Mouse (Mus musculus) mesoderm, embryonic 11.5 days (tissue): ENCODE results near the gene Nr0b1.

ENCODE experiments used
- DNase-seq: peaks from one replicate; pipeline ENCODE4 v3.0.0-alpha.2; 2012; ENCODE audit warnings: low read depth, low spot score

Nr0b1 gene

DNA sequence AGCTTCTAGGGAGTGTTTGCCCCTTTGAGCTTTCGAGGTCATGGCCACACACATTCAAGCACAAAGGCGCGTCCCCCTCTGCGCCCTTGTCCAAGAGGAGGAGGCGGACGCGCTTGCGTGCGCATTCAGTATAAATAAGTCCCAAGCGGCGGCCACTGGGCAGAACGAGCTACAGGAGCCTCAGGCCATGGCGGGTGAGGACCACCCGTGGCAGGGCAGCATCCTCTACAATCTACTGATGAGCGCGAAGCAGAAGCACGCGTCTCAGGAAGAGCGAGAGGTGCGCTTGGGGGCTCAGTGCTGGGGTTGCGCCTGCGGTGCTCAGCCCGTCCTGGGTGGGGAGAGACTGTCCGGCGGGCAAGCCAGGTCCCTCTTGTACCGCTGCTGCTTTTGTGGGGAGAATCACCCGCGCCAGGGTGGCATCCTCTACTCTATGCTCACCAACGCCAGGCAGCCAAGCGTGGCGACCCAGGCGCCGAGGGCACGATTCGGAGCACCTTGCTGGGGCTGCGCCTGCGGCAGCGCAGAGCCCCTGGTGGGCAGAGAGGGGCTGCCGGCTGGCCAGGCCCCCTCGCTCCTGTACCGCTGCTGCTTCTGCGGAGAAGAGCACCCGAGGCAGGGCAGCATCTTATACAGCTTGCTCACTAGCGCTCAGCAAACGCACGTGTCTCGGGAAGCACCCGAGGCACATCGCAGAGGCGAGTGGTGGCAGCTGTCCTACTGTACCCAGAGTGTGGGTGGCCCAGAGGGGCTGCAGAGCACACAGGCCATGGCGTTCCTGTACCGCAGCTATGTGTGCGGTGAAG is at the start of gene Nr0b1:
Gene Nr0b1 (plus strand): TSS at position 151 of the 806 bp plus-strand sequence.
- peak; percentile 8 for DNase-seq

DNA sequence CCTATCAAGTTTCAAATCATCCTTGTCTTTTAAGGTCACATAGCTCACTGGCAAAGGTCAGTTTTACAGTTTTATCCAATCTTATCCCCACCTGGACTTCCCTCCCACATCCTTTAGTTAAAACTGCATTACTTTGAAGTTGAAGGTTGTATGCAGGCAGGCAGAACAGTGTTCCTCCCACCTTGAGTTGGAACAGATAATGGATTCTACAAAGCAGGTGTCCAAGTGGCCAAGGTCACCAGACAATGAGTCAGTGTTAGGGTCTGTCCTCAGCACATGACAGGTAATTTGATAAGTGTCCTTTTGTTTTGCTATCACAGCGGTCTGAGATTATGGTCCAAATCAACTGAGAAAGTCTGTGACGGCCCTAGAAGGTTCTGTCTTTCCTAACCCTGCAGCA is 4.3 kb upstream of the Nr0b1 start:
- DNase-seq, result no peak

GRCm38 (mm10) chrX:86192420-86192994 is 943 bp downstream of the Nr0b1 start:
- peak; percentile 25 for DNase-seq

DNA sequence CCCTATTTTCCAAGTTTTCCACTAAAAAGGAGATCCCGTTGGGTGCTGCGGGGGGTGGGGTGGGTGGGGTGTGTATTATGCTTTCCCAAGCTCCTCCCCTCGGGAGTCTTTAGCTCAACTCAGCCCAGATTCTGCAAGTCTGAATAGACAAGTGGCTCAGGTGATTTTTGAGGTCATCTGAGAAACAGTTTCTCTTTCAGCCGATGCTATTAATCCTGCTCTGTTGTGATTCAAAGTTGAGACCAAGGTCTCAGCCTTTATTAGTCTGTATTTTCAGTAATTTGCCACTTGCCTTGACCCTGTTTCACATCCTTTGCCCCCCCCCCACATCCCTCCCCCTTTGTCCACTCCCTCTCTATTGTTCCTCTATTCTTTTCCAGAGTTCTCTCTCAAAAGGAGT is 1.8 kb downstream of the Nr0b1 start:
- no peak for DNase-seq

GRCm38 (mm10) chrX:86237246-86237645 is 45.7 kb downstream of the Nr0b1 start:
- no peak for DNase-seq
